In genomic region chr2:14874281-14875037, GRCm38 (mm10) we compare ENCODE assay signal across 9 mouse cellular contexts.
DNase-seq lines count a peak whose midpoint lies in the region; ATAC-seq and TF ChIP-seq lines count a peak whose summit lies in the region.
"Had no signal": no experiment of that assay in that cellular context is flagged by ENCODE, and none has a peak within 500 bp of the region (broad histone marks: within the 10 kb centered on the region; RNA-seq: fewer than 3 reads in every experiment).

No protein-coding gene starts in this region.

- ATAC-seq in heart, embryonic 16.5 days (replicated peaks; ENCODE audit: extremely low read depth, insufficient read depth, low FRiP score), result no peak
- ATAC-seq in hindbrain, embryonic 11.5 days (ENCODE audit: low FRiP score), result no peak
- 0 out of 2 replicates have a peak, but pooled peaks have one; percentile 35 for ATAC-seq in midbrain, embryonic 13.5 days
- ATAC-seq in erythroblast, adult 5-6 weeks (replicated peaks; ENCODE audit: low FRiP score, poor library complexity, severe bottlenecking), result no peak

- intact Hi-C loops in heart, adult 2 months (cut with DNase I), result no loop called here

- peaks cover 19% of the 10 kb centered on the region for H3K4me1 ChIP-seq in heart, embryonic 16.5 days (ENCODE audit: control insufficient read depth, insufficient read depth, low read length)
- H3K4me1 ChIP-seq in heart, adult 2 months (ENCODE audit: control insufficient read depth, insufficient read depth, low read length), result peaks cover 3% of the 10 kb centered on the region; the same call in 1 of the 2 replicates
- no peaks in the 10 kb centered on the region for H3K4me1 ChIP-seq in hindbrain, embryonic 11.5 days (replicated peaks; ENCODE audit: control insufficient read depth, insufficient read depth, low read length)
- H3K4me1 ChIP-seq in midbrain, embryonic 13.5 days (replicated peaks), result peaks cover 25% of the 10 kb centered on the region

- TF ChIP-seq EP300 in heart, adult 2 months (IDR thresholded peaks at IDR 0.05; ENCODE audit: insufficient read depth, low read depth, low read length), result no peak

- no peak for TF ChIP-seq CTCF in heart, adult 2 months (IDR thresholded peaks at IDR 0.05)
- no peak for TF ChIP-seq CTCF in brain, embryonic 14.5 days (IDR thresholded peaks at IDR 0.05; ENCODE audit: borderline replicate concordance, extremely low read depth, insufficient read depth, insufficient read length)

- no peaks in the 10 kb centered on the region for H3K36me3 ChIP-seq in heart, embryonic 16.5 days (ENCODE audit: control insufficient read depth, insufficient read depth)
- peaks cover 4% of the 10 kb centered on the region; the same call in 1 of the 2 replicates for H3K36me3 ChIP-seq in heart, adult 2 months (ENCODE audit: control insufficient read depth, insufficient read depth, low read length)
- no peaks in the 10 kb centered on the region for H3K36me3 ChIP-seq in hindbrain, embryonic 11.5 days (ENCODE audit: control insufficient read depth, insufficient read depth, low read length)
- no peaks in the 10 kb centered on the region for H3K36me3 ChIP-seq in midbrain, embryonic 13.5 days

- no peak overlapping the region; the same call in 1 of the 2 replicates for H3K4me3 ChIP-seq in heart, embryonic 16.5 days (ENCODE audit: low read length)
- no peak overlapping the region for H3K4me3 ChIP-seq in heart, adult 2 months
- no peak overlapping the region for H3K4me3 ChIP-seq in hindbrain, embryonic 11.5 days (ENCODE audit: low read depth, low read length)
- peak overlapping the region; percentile 32 for H3K4me3 ChIP-seq in midbrain, embryonic 13.5 days (replicated peaks)

- no peak for DNase-seq in heart, adult 2 months
- DNase-seq in brain, embryonic 14.5 days (ENCODE audit: low read depth), result peak; percentile 19
- peak; percentile 16 for DNase-seq in hindbrain, embryonic 11.5 days (ENCODE audit: low spot score)
- DNase-seq in gastrocnemius, adult 18-20 months (ENCODE audit: low spot score), result no peak
- DNase-seq in kidney, adult 9 months, result no peak
- DNase-seq: gastrocnemius, postnatal 14 days had no signal

- H3K79me2 ChIP-seq in heart, adult 2 months (replicated peaks; ENCODE audit: control insufficient read depth, insufficient read depth, low read length), result no peaks in the 10 kb centered on the region

- peak overlapping the region; percentile 42 for H3K27ac ChIP-seq in heart, embryonic 16.5 days (ENCODE audit: low read length)
- no peak overlapping the region for H3K27ac ChIP-seq in heart, adult 2 months
- H3K27ac ChIP-seq in hindbrain, embryonic 11.5 days (ENCODE audit: low read depth, low read length), result no peak overlapping the region
- H3K27ac ChIP-seq in midbrain, embryonic 13.5 days, result no peak overlapping the region

- TF ChIP-seq POLR2A in heart, adult 2 months (IDR thresholded peaks at IDR 0.05; ENCODE audit: insufficient read depth, low read depth, low read length), result no peak
- no peak for TF ChIP-seq POLR2A in brain, embryonic 14.5 days (IDR thresholded peaks at IDR 0.05; ENCODE audit: borderline replicate concordance, extremely low read depth, insufficient read depth, insufficient read length, poor library complexity, severe bottlenecking)

- no peaks in the 10 kb centered on the region for H3K9me3 ChIP-seq in heart, embryonic 16.5 days (replicated peaks; ENCODE audit: control insufficient read depth, low read length)
- no peaks in the 10 kb centered on the region for H3K9me3 ChIP-seq in hindbrain, embryonic 11.5 days (ENCODE audit: control insufficient read depth, low read length)
- H3K9me3 ChIP-seq in midbrain, embryonic 13.5 days, result no peaks in the 10 kb centered on the region

- H3K4me2 ChIP-seq in heart, embryonic 16.5 days (ENCODE audit: low read depth, low read length), result peak overlapping the region; percentile 62; the same call in 1 of the 2 replicates
- H3K4me2 ChIP-seq in hindbrain, embryonic 11.5 days (replicated peaks; ENCODE audit: low read depth, low read length), result no peak overlapping the region
- peak overlapping the region; percentile 57 for H3K4me2 ChIP-seq in midbrain, embryonic 13.5 days (replicated peaks)

- H3K27me3 ChIP-seq in heart, embryonic 16.5 days (ENCODE audit: control insufficient read depth, insufficient read depth, low read length), result no peaks in the 10 kb centered on the region
- H3K27me3 ChIP-seq in heart, adult 2 months (ENCODE audit: control insufficient read depth, insufficient read depth, low read length), result no peaks in the 10 kb centered on the region
- no peaks in the 10 kb centered on the region for H3K27me3 ChIP-seq in hindbrain, embryonic 11.5 days (ENCODE audit: control insufficient read depth, insufficient read depth, low read length)
- no peaks in the 10 kb centered on the region for H3K27me3 ChIP-seq in midbrain, embryonic 13.5 days

- WGBS in heart, embryonic 16.5 days, result 61% methylated on average over 13 of the region's 13 CpGs
- 58% methylated on average over 13 of the region's 13 CpGs for WGBS in heart, adult 2 months
- 33% methylated on average over 13 of the region's 13 CpGs for WGBS in hindbrain, embryonic 11.5 days
- WGBS in midbrain, embryonic 13.5 days, result 38% methylated on average over 13 of the region's 13 CpGs

- H3K9ac ChIP-seq in heart, embryonic 16.5 days (ENCODE audit: low read length), result no peak overlapping the region
- no peak overlapping the region for H3K9ac ChIP-seq in heart, adult 2 months (ENCODE audit: low read depth, low read length)
- no peak overlapping the region for H3K9ac ChIP-seq in hindbrain, embryonic 11.5 days (ENCODE audit: low read depth, low read length)
- peak overlapping the region; percentile 55 for H3K9ac ChIP-seq in midbrain, embryonic 13.5 days (replicated peaks)

Comparison
In these comparisons a context has a peak if more than half of its experiments do, and no peak if none do; other contexts are left out.
1. DNase-seq: peak in brain, embryonic 14.5 days (single experiment) and hindbrain, embryonic 11.5 days (single experiment); none in heart, adult 2 months (0 of 2), gastrocnemius, adult 18-20 months (single experiment) and kidney, adult 9 months (single experiment).